Mouse (Mus musculus): ENCODE results near the gene Uck2.

DNA sequence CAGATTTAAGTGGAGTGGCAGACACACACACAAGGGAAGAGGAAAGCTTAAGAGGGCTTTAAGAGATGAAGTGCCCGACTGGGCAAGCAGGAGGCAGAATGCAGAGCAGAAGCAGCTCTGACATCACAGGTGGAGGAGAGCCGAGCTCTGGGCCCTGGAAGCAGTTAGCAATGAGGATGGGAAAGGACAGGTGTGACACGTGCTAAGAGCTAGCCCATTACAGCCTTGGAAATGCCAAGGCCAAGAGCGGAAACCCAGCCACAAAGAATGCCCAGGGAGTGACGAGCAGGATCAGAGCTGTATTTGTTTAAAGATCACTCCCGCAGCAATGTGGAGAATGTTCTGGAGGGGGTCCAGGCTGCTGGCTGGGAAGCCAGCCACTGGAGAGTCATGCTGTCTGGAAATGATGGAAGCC, 15.3 kb downstream of the Uck2 start:
- TF ChIP-seq MYOD1 (IDR thresholded peaks at IDR 0.05; ENCODE audit: control insufficient read depth in 1 of 3, insufficient read length in 2 of 3, low read depth in 2 of 3) (peak; percentile 32 to 95 (median 93)), POLR2A (IDR thresholded peaks at IDR 0.05; ENCODE audit: insufficient read length, low read depth) (no peak), TCF3 (IDR thresholded peaks at IDR 0.05; ENCODE audit: insufficient read length, low read depth) (peak; percentile 16), E2F4 (IDR thresholded peaks at IDR 0.05; ENCODE audit: insufficient read depth) (no peak), USF1 (IDR thresholded peaks at IDR 0.05; ENCODE audit: low read depth) (peak; percentile 18), CEBPB (IDR thresholded peaks at IDR 0.05; ENCODE audit: insufficient read depth, poor library complexity, severe bottlenecking) (no peak), MAX (IDR thresholded peaks at IDR 0.05; ENCODE audit: low read depth) (no peak), POLR2AphosphoS2 (IDR thresholded peaks at IDR 0.05; ENCODE audit: insufficient read length, low read depth) (no peak), TCF12 (IDR thresholded peaks at IDR 0.05; ENCODE audit: insufficient read depth, poor library complexity, severe bottlenecking) (peak; percentile 57), REST (IDR thresholded peaks at IDR 0.05; ENCODE audit: insufficient read depth, insufficient read length) (no peak), MYOG (IDR thresholded peaks at IDR 0.05; ENCODE audit: control insufficient read depth in 1 of 3, insufficient read depth in 1 of 3, insufficient read length in 2 of 3, low read depth in 2 of 3) (peak; percentile 18 to 86 (median 44)), SRF (IDR thresholded peaks at IDR 0.05; ENCODE audit: control insufficient read depth, insufficient read length, low read depth) (no peak)
